Mouse (Mus musculus): Measurements from ENCODE around the gene Letm1.

Letm1 gene

DNA sequence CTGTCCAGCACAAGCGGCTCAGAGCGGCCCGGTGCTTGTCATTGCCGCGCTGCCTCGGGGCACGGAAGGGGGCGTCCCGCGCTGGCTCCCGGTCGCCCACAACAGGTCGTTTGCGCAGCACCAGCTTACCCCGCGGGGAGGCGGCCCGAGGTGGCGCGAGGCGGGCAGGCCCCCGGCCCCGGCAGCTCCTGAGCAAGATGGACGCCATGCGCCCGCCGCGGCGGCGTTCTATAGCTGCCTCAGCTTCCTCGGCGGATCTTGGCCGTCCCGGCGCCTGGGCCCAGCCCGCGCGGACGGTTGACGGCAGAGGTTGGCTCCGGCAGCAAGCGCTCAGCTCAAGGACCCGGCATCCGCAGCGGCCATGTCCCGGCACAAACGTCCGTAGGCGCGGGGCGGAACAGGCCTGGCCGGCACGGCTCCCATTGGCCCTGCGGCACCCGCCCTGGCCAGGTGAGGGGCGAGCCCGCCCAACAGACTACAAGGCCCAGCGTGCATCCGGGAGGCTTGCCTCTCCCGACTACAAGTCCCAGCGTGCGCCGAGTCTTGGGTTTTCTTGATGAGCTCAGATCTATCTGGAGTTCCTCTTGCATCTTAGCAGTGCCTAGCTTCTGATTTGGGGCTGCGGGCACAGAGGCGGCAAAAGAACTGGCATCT lies at the start of gene Letm1:
Gene Letm1 (minus strand): TSS at position 473 of the 654 bp plus-strand sequence.
- peak; percentile 65 for DNase-seq (ENCODE audit: extremely low read depth, low read depth, low spot score)

DNA sequence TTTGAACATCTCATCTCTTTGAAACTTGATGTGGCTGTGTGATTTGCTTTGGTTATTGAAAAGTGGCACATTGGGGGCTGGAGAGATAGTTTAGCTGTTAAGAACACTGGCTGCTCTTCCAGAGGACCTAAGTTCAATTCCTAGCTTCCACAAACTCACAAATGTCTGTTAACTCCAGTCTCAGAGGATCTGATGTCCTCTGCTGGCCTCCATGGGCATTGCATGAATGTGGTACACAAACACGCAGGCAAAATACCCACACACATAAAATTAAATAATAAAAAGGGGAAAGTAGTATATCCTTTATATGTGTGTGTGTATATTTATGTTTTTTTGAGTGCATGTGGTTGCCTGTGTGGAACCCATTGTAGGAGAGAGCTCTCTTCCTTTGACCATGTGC lies 48.2 kb upstream of the Letm1 start:
- no peak for DNase-seq (ENCODE audit: extremely low read depth, low read depth, low spot score)

DNA sequence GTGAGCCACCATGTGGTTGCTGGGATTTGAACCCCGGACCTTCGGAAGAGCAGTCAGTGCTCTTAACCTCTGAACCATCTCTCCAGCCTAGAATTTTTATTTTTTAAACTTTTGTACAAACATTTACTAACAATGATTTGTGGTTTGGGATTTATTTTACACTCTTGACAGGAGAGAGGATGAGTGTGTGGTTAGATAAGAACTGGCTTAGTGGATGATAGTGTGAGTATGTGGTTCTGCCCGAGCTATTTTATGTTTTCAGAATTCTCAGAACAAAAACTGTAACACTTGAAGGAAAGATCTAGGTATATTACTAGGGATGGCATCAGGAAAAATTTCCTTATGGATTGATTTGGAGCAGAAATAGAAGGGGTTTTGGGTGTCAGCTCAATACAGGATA lies 47.3 kb upstream of the Letm1 start:
- no peak for DNase-seq (ENCODE audit: extremely low read depth, low read depth, low spot score)

DNA sequence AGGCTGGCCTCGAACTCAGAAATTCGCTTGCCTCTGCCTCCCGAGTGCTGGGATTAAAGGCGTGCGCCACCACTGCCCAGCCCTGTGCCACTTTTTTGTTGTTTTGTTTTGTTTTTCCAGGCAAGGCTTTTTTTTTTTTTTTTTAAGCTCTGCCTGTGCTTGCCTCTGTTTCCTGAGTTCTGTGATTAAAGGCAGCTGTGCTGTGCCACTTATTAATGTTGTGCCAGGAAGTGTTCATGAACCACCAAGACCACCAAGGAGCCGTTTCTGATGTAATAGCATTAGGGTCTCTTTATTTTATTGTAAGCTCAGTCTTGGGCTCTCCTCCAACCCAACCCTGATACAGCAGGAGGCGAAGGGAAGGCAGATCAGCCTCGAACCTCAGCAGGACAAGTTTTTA lies 45.5 kb upstream of the Letm1 start:
- no peak for DNase-seq (ENCODE audit: extremely low read depth, low read depth, low spot score)

GRCm38 (mm10) chr5:33826001-33826400 lies 43.4 kb upstream of the Letm1 start:
- DNase-seq (ENCODE audit: extremely low read depth, low read depth, low spot score), result no peak

- no peak for DNase-seq (ENCODE audit: extremely low read depth, low read depth, low spot score)
Observed at GRCm38 (mm10) chr5:33822456-33822855, 39.8 kb upstream of the Letm1 start.

DNA sequence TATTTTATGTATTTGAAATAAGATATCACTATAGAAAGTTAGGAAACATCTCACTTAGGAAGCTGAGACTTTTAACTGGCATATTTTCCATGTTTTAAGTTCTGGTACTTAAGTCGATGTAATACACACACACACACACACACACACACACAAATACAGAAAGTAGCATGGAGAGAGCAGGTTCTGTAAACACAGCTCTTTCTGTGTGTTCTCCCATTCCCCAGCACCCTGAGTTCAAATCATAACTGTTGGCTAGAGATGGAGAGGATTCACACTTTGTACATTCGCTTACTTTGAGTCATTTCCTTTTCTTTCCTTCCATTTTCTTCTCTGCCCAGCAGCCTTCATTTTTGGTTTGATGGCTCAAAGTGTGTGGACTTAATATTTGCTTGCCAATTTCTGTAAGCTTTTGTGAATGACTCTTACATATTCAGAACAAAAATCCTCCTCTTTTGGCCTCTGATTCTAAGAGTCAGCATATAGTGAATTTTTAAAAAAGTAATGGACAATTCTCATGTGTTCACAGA lies 39.3 kb upstream of the Letm1 start:
- no peak for DNase-seq (ENCODE audit: extremely low read depth, low read depth, low spot score)

GRCm38 (mm10) chr5:33820733-33821621 lies 38.4 kb upstream of the Letm1 start:
- DNase-seq (ENCODE audit: extremely low read depth, low read depth, low spot score), result no peak

DNA sequence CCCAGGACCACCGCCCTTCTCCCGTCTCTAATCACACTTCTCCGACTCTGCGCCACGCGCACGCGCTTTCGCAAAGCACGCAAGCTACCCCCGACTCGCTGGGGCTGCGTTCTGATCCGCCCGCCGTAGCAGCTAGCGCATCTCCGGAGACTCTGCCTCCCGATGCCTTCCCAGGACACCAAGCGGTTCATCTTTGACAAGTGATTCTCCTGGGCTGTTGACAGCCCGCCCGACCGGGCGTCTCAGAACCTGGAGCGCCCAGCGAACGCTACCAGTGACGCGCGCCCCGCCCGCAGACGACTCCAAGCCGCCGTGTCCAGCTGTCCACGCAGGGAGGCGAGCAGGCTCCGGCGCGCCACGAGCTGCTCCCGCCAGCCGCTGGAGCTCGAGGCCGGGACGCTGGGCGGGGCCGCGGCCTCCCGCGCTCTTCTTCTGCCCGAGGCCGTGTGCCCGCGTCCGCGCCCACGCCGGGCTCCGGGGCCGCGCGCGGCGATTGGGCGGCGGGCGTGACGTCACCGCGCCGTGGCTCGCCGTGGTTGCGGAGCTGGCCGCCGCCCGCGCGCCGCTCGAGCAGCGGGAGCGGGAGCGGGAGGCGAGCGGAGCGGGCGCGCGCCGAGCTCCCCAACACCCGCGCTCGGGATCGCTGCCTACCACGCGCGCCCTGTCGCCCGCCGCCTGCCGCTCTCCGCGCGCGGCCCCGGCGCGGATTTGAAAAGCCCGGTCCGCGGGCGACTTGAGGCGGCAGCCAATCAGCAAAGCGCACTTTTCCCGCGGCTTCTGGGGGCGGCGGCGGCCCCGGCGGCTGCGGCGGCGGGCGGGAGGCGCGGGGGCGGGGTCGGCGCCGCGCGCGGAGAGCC lies 37.5 kb upstream of the Letm1 start, which contains the start of gene Nsd2:
Gene Nsd2 (plus strand): TSS at position 850 of the 857 bp plus-strand sequence.
- DNase-seq (ENCODE audit: extremely low read depth, low read depth, low spot score), result no peak

DNA sequence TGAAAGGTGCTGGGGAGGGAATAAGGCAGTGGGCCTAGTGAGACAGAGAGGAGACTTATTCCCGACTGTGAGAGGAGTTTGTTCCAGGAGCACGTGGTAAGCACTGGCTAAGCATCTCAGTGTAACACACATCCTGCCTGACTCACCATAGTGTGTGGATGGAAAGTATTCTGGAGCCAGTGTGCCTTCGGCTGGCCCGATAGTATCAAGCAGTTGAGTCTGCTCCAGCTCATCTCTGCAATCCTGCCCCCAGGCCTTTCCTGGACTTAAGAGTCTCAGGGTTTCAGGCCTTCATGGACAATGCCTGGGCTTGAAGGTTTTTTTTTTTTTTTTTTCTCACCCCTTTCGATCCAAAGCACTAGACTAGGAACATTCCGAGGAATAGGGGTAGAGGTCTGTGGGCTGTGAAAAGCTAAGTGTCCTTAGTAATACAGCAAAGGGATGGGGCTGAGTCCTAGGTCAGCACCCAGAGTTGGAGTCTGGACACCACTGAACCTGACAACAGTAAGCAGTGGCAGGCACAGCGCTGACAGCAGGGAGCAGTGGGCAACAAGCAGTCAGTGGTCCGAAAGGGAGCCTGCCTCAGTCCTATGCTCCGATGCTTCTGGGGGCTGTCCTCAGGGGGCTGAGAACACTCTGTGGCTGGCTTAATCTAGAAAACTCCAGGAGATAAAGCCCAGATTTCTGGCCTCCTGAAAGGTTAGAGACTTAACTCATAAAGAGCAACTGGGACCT lies 36.7 kb upstream of the Letm1 start:
- peak; percentile 57 for DNase-seq (ENCODE audit: extremely low read depth, low read depth, low spot score)

DNA sequence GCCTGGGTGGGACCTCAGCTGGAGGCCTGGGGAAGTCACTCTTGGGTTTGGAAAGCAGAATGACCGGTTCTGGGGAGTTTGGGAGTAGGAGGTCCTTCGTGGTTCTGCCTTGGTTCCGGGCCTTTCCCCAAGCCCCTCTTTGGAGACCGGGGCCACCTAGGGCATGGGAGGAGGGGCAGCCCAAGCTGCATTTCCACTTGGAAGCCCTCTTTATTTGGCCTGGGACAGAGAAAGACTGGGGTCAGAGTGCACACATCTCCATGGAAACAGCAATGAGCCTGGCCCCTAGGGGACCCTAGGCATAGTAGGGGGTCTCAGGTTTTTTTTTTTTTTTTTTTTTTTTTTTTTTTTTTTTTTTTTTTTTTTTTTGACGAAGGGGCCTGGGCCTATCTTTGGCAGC lies 35.5 kb upstream of the Letm1 start:
- DNase-seq (ENCODE audit: extremely low read depth, low read depth, low spot score), result no peak

DNA sequence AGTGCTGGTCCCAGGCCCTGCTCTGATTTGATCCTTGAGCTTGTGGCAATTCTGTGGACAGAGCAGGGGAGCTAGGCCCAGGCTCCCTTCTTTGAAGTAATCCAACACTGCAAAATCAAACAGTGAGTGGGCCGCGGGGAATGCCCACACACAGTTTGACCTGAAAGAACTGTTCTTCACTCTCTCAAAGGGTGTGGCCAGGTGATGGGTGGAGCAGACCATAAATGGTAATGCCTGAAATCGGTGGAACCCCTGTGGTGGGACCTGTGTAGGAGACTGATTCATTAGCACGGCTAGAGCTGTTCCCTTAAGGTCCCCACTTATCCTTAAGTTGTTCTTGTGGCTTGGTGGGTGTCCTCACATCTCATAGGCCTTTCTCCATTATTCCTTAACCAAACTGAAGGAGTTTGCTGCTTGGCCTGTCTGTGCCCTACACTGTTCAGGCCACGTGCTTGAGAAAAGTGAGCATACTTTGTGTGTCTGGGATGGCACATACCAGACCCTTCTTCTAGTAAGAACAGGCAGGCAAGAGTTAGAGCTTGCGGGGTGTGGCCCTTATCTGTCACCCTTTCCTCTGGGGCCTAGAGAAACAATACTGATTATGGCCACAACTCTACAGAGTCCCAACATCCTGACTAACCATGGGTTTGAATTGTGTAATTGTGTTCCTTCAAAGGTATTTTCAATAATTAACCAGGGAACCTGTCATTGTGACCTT lies 33.5 kb upstream of the Letm1 start:
- no peak for DNase-seq (ENCODE audit: extremely low read depth, low read depth, low spot score)

DNA sequence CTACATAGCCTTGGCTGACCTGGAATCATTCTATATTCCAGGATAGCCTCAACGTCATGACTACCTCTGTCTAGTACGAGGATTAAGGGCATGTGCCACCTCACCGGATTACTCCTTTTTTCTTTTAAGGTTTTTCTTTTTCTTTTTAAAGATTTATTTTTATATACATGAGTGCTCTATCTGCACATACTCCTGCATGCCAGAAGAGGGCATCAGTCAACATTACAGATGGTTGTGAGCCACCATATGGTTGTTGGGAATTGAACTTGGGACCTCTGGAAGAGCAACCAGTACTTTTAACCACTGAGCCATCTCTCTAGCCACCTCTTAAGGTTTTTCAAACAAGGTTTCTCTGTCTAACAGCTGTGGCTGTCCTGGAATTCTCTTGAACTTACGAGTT lies 28.9 kb upstream of the Letm1 start:
- DNase-seq (ENCODE audit: extremely low read depth, low read depth, low spot score), result no peak

DNA sequence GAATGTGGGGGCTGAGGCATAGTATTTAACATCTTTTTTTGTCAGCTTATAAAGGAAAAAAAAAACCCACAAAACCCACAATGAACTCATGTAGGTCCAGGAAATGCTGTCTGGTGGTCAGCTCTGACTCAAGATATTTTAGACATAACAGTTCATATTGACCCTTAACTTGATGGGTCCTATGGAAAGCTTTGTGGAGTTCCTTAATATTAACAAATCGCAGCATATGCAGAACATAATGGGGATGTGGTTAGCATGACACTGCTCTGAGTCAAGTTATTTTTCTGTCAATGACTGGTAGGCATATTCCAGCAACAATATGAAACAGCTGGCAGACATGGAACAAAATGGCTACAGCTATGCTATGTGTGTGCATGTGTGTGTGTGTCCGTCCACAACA lies 20.7 kb upstream of the Letm1 start:
- DNase-seq (ENCODE audit: extremely low read depth, low read depth, low spot score), result no peak

- no peak for DNase-seq (ENCODE audit: extremely low read depth, low read depth, low spot score)
Observed at GRCm38 (mm10) chr5:33791912-33792643, 9.5 kb upstream of the Letm1 start.

DNA sequence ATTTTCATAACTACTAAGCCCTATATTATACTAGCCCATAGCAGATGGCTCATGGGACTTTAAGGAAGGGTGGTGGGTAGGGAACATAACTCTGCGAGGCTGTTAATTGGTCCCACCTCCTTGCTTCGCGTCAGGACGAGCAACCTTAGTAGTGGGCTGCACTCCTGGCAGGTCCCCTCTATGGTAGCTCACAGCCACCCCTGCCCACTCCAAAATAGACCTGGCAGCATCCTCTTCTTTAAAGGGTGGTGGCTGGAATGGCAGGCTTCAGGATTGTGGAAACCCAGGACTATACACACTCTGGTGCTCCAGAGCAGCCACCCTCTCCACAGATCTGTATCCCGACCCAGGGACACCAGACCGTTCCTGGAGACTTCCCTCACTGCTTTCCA lies 378 bp upstream of the Letm1 start:
- DNase-seq (ENCODE audit: extremely low read depth, low read depth, low spot score), result no peak

DNA sequence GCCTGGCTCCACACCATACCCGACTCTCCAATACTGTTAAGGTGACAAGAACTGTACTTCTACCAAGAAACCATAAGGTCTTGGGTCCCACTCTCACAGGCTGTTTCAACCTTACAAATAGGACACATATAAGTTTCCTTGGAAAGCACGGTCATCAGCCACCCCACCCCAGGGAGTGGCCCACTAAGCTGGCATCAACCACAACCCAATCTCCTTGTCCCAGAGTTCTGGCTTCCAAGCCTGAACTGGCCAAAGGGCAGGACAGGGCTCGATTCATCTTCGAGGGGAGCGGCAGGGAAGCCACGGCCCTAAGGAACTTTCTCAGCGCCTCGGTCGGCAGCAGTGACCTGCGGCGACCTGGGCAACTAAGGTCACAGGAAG lies 663 bp downstream of the Letm1 start:
- DNase-seq (ENCODE audit: extremely low read depth, low read depth, low spot score), result no peak

DNA sequence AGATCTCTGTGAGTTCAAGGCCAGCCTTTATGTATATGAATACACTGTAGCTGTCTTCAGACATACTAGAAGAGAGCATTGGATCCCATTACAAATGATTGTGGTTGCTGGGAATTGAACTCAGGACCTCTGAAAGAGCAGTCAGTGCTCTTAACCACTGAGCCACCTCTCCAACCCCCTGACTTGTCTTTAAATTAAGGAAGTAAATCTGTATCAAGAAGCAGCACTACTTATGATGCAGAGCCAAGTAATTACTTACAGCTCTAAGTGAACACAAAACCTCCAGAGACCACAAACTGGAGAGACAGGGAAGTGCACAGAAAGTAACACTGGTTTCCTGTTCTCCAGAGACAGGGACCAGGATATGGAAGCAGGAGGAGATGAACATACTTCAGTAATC lies 5.4 kb downstream of the Letm1 start:
- DNase-seq (ENCODE audit: extremely low read depth, low read depth, low spot score), result no peak

GRCm38 (mm10) chr5:33743481-33743880 lies 39.1 kb downstream of the Letm1 start:
- no peak for DNase-seq (ENCODE audit: extremely low read depth, low read depth, low spot score)
